Mouse (Mus musculus) midbrain, embryonic 13.5 days (tissue): ENCODE measurements around the gene Trappc10. TPM values are rescaled to one million over a fixed set of nuclear protein-coding genes. Genes with fewer than 3 reads are reported as not detected.

Experiments
- ATAC-seq: fragments of 200-750 bp; cut with Nextera tagmentation; 2 replicates; pipeline ENCODE4 v1.8.0; 2017; ENCODE audit warnings: mild to moderate bottlenecking, moderate TSS enrichment, moderate library complexity
- H3K27ac ChIP-seq: fragments of 300-500 bp; sonication (generic); 2 replicates; pipeline ENCODE4 v1.5.1; 2015; ENCODE audit warnings: inconsistent platforms, mild to moderate bottlenecking, moderate library complexity
- H3K27me3 ChIP-seq: fragments of 300-500 bp; sonication (generic); 2 replicates; pipeline ENCODE4 v1.6.1; 2015; ENCODE audit warnings: mild to moderate bottlenecking, inconsistent platforms
- H3K36me3 ChIP-seq: fragments of 300-500 bp; sonication (generic); 2 replicates; pipeline ENCODE4 v1.6.1; 2015; ENCODE audit warnings: mild to moderate bottlenecking, inconsistent platforms
- H3K4me1 ChIP-seq: fragments of 300-500 bp; sonication (generic); replicated peaks from 2 replicates; pipeline ENCODE4 v1.6.1; 2015; ENCODE audit warnings: inconsistent platforms
- H3K4me2 ChIP-seq: fragments of 300-500 bp; sonication (generic); replicated peaks from 2 replicates; pipeline ENCODE4 v1.6.1; 2015; ENCODE audit warnings: moderate library complexity, mild to moderate bottlenecking, inconsistent platforms
- H3K4me3 ChIP-seq: fragments of 300-500 bp; sonication (generic); replicated peaks from 2 replicates; pipeline ENCODE4 v1.5.1; 2015; ENCODE audit warnings: mild to moderate bottlenecking, inconsistent platforms
- H3K9ac ChIP-seq: fragments of 300-500 bp; sonication (generic); replicated peaks from 2 replicates; pipeline ENCODE4 v1.6.1; 2015; ENCODE audit warnings: mild to moderate bottlenecking, inconsistent platforms
- H3K9me3 ChIP-seq: fragments of 300-500 bp; sonication (generic); 2 replicates; pipeline ENCODE4 v1.6.1; 2016; ENCODE audit warnings: mild to moderate bottlenecking, inconsistent platforms
- WGBS: fragments of 180-500 bp; shearing (Covaris S2); methylation state at CpG from one replicate; pipeline ENCODE4 v1.1.7; 2015; 5-methylcytosine and 5-hydroxymethylcytosine counted together
- polyA plus RNA-seq: library from polyadenylated mRNA; unstranded; fragments of >200 nt; fragmentation: Nextera tagmentation; extraction: Ambion mirVana; gene quantifications from 2 replicates; pipeline ENCODE4 v1.2.1, GENCODE M21; 2015

Trappc10 gene
- polyA plus RNA-seq, 1 experiment from 2014 or later = 26.7 TPM

- H3K27me3 ChIP-seq = no peaks in the 10 kb centered on the region
- no peak overlapping the region for H3K4me2 ChIP-seq
- no peak overlapping the region; the same call in 1 of the 2 replicates for H3K27ac ChIP-seq
- no peak overlapping the region for H3K4me3 ChIP-seq
- peaks cover 73% of the 10 kb centered on the region for H3K36me3 ChIP-seq
- no peaks in the 10 kb centered on the region for H3K9me3 ChIP-seq
- no peaks in the 10 kb centered on the region for H3K4me1 ChIP-seq
- H3K9ac ChIP-seq = no peak overlapping the region
- WGBS = 38% methylated on average over 8 of the region's 8 CpGs
- peak; percentile 81 for ATAC-seq
These were observed 34.8 kb upstream of the Trappc10 start for GRCm38 (mm10) chr10:78279210-78279609.

- H3K4me2 ChIP-seq = no peak overlapping the region
- WGBS = 76% methylated on average over 3 of the region's 3 CpGs
- 0 out of 2 replicates have a peak, but pooled peaks cover 2% of the 10 kb centered on the region for H3K4me1 ChIP-seq
- H3K36me3 ChIP-seq = peaks cover 73% of the 10 kb centered on the region
- ATAC-seq = no peak
- no peaks in the 10 kb centered on the region for H3K9me3 ChIP-seq
- no peak overlapping the region for H3K4me3 ChIP-seq
- no peaks in the 10 kb centered on the region for H3K27me3 ChIP-seq
- H3K9ac ChIP-seq = no peak overlapping the region
- no peak overlapping the region for H3K27ac ChIP-seq
These were observed 33.4 kb upstream of the Trappc10 start for GRCm38 (mm10) chr10:78277835-78278234.

GRCm38 (mm10) chr10:78276242-78276641 is 31.8 kb upstream of the Trappc10 start:
- WGBS = 94% methylated on average over 4 of the region's 4 CpGs
- no peak overlapping the region for H3K9ac ChIP-seq
- ATAC-seq = no peak

DNA sequence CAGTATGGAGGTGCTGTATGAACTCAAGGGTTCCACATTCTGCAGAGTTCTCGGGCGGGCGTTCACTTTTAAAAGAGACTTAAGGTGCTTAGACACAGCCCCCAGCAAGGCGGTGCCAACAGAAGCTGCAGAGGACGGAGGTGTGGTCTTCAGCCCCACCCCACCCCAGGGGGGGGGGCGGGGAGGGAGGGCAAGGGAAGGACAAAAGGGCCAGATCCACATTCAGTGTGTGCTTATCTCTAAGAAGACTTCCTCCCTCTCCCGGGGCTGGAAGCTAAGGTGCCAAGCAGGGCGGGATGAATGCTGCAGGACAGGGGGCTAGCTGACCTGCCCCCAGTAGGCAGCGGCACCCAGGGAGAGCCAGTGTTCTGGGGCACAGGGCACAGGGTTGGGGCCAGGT is 28.5 kb upstream of the Trappc10 start:
- peaks cover 58% of the 10 kb centered on the region for H3K36me3 ChIP-seq
- 0 out of 2 replicates have a peak, but pooled peaks have one; percentile 14 for ATAC-seq
- 0 out of 2 replicates have a peak, but pooled peaks cover 2% of the 10 kb centered on the region for H3K4me1 ChIP-seq
- H3K9ac ChIP-seq = no peak overlapping the region
- H3K4me2 ChIP-seq = no peak overlapping the region
- no peaks in the 10 kb centered on the region for H3K9me3 ChIP-seq
- no peak overlapping the region for H3K4me3 ChIP-seq
- H3K27me3 ChIP-seq = no peaks in the 10 kb centered on the region
- 22% methylated on average over 9 of the region's 9 CpGs for WGBS
- H3K27ac ChIP-seq = no peak overlapping the region

More at GRCm38 (mm10) chr10:78276242-78276641, 31.8 kb upstream of the Trappc10 start:
- Histone ChIP-seq H3K4me2 (no peak overlapping the region), H3K27ac (no peak overlapping the region), H3K36me3 (peaks cover 72% of the 10 kb centered on the region), H3K27me3 (no peaks in the 10 kb centered on the region), H3K4me3 (no peak overlapping the region), H3K4me1 (0 out of 2 replicates have a peak, but pooled peaks cover 2% of the 10 kb centered on the region), H3K9me3 (no peaks in the 10 kb centered on the region)

DNA sequence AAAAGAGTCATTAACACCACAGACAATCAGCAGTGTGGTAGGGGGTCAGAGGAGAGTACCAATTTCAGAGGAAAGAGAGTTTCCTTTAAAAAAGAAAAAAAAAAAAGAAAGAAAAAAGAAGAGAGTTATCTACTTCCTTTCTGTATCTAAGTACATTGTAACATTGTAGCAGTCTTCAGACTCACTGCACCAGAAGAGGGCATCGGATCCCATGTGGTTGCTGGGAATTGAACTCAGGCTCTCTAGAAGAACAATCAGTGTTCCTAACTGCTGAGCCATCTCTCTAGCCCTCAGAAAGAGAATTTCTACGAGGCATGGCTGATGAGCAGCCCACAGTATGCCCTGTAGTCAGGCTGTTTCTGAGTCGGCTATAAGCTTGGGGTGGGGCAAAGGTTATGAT is 21.4 kb upstream of the Trappc10 start:
- no peaks in the 10 kb centered on the region for H3K4me1 ChIP-seq
- no peaks in the 10 kb centered on the region for H3K27me3 ChIP-seq
- no peak for ATAC-seq
- 64% methylated on average over 3 of the region's 3 CpGs for WGBS
- no peaks in the 10 kb centered on the region for H3K9me3 ChIP-seq
- no peak overlapping the region for H3K4me2 ChIP-seq
- no peak overlapping the region for H3K4me3 ChIP-seq
- peaks cover 7% of the 10 kb centered on the region for H3K36me3 ChIP-seq
- no peak overlapping the region for H3K9ac ChIP-seq
- H3K27ac ChIP-seq = no peak overlapping the region

GRCm38 (mm10) chr10:78264735-78265134 is 20.3 kb upstream of the Trappc10 start:
- H3K4me1 ChIP-seq = no peaks in the 10 kb centered on the region

GRCm38 (mm10) chr10:78260916-78261650 is 16.6 kb upstream of the Trappc10 start:
- Histone ChIP-seq H3K9ac (no peak overlapping the region), H3K4me2 (no peak overlapping the region), H3K4me1 (no peaks in the 10 kb centered on the region), H3K27me3 (no peaks in the 10 kb centered on the region), H3K9me3 (no peaks in the 10 kb centered on the region), H3K4me3 (no peak overlapping the region), H3K27ac (no peak overlapping the region), H3K36me3 (no peaks in the 10 kb centered on the region)
- ATAC-seq = no peak
- WGBS = 74% methylated on average over 7 of the region's 7 CpGs

More at GRCm38 (mm10) chr10:78264735-78265134, 20.3 kb upstream of the Trappc10 start:
- no peak for ATAC-seq
- Histone ChIP-seq H3K27me3 (no peaks in the 10 kb centered on the region), H3K36me3 (no peaks in the 10 kb centered on the region), H3K9ac (no peak overlapping the region), H3K4me3 (no peak overlapping the region), H3K4me2 (no peak overlapping the region), H3K9me3 (no peaks in the 10 kb centered on the region), H3K27ac (no peak overlapping the region)
- 78% methylated on average over 3 of the region's 3 CpGs for WGBS

- H3K27ac ChIP-seq = no peak overlapping the region
- ATAC-seq = no peak
- WGBS = 31% methylated on average over 5 of the region's 5 CpGs
- H3K27me3 ChIP-seq = no peaks in the 10 kb centered on the region
- H3K4me2 ChIP-seq = no peak overlapping the region
- H3K4me3 ChIP-seq = no peak overlapping the region
- no peaks in the 10 kb centered on the region for H3K9me3 ChIP-seq
- H3K9ac ChIP-seq = no peak overlapping the region
- H3K36me3 ChIP-seq = no peaks in the 10 kb centered on the region
- H3K4me1 ChIP-seq = no peaks in the 10 kb centered on the region
These were observed 15.9 kb upstream of the Trappc10 start for GRCm38 (mm10) chr10:78260322-78260721.

DNA sequence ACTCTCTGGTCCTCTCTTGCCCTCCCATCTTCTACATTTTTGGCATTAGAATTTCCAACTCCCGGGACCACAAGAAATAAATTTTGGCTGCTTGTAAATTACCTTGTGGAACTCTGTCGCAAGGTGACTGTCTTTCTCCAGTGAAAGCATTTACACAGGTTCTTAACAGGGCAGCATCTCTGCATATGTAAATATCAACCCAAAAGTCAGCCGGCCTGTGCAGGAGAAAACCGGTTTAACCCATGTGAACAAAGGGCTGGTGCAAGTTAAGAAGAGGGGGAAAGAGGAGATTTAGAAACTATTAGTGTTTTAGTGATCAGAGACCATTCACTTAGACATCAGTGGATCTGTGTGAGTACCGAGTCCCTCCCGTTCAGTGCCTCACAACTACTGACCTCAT is 15.3 kb upstream of the Trappc10 start:
- no peaks in the 10 kb centered on the region for H3K27me3 ChIP-seq
- no peaks in the 10 kb centered on the region for H3K36me3 ChIP-seq
- no peaks in the 10 kb centered on the region for H3K4me1 ChIP-seq
- 55% methylated on average over 6 of the region's 6 CpGs for WGBS
- no peak overlapping the region for H3K4me2 ChIP-seq
- no peak overlapping the region for H3K27ac ChIP-seq
- no peak overlapping the region for H3K4me3 ChIP-seq
- no peaks in the 10 kb centered on the region for H3K9me3 ChIP-seq
- no peak for ATAC-seq
- H3K9ac ChIP-seq = no peak overlapping the region

GRCm38 (mm10) chr10:78259230-78259629 is 14.8 kb upstream of the Trappc10 start:
- Histone ChIP-seq H3K9me3 (no peaks in the 10 kb centered on the region), H3K36me3 (no peaks in the 10 kb centered on the region), H3K27me3 (no peaks in the 10 kb centered on the region), H3K4me2 (no peak overlapping the region), H3K4me3 (no peak overlapping the region), H3K9ac (no peak overlapping the region), H3K4me1 (no peaks in the 10 kb centered on the region), H3K27ac (no peak overlapping the region)
- no peak for ATAC-seq
- WGBS = 81% methylated on average over 5 of the region's 5 CpGs

- Histone ChIP-seq H3K4me1 (no peaks in the 10 kb centered on the region), H3K4me3 (no peak overlapping the region), H3K27ac (no peak overlapping the region), H3K4me2 (no peak overlapping the region), H3K9ac (no peak overlapping the region), H3K36me3 (no peaks in the 10 kb centered on the region), H3K27me3 (no peaks in the 10 kb centered on the region), H3K9me3 (no peaks in the 10 kb centered on the region)
- 84% methylated on average over 6 of the region's 6 CpGs for WGBS
- no peak for ATAC-seq
These were observed 13.8 kb upstream of the Trappc10 start for GRCm38 (mm10) chr10:78258142-78258675.

- H3K4me3 ChIP-seq = no peak overlapping the region
- no peaks in the 10 kb centered on the region for H3K27me3 ChIP-seq
- H3K4me1 ChIP-seq = no peaks in the 10 kb centered on the region
- no peaks in the 10 kb centered on the region for H3K9me3 ChIP-seq
- no peaks in the 10 kb centered on the region for H3K36me3 ChIP-seq
- WGBS = 80% methylated on average over 4 of the region's 4 CpGs
- H3K4me2 ChIP-seq = no peak overlapping the region
- H3K9ac ChIP-seq = no peak overlapping the region
- H3K27ac ChIP-seq = no peak overlapping the region
- no peak for ATAC-seq
These were observed 11.2 kb upstream of the Trappc10 start for GRCm38 (mm10) chr10:78255646-78256059.
